Mouse (Mus musculus) inflammation-experienced regulatory T-cells (primary cell): ENCODE data around the gene Rtl4. TPM values are rescaled to one million over a fixed set of nuclear protein-coding genes. Genes with fewer than 3 reads are reported as not detected.

Experiments used
- polyA plus RNA-seq, 2 experiments: library from polyadenylated mRNA; unstranded; fragments of 100-300 nt; shearing (Covaris generic); gene quantifications; one replicate each; pipeline ENCODE4 v1.2.1; 2017

Gene Rtl4
- polyA plus RNA-seq = not detected

DNA sequence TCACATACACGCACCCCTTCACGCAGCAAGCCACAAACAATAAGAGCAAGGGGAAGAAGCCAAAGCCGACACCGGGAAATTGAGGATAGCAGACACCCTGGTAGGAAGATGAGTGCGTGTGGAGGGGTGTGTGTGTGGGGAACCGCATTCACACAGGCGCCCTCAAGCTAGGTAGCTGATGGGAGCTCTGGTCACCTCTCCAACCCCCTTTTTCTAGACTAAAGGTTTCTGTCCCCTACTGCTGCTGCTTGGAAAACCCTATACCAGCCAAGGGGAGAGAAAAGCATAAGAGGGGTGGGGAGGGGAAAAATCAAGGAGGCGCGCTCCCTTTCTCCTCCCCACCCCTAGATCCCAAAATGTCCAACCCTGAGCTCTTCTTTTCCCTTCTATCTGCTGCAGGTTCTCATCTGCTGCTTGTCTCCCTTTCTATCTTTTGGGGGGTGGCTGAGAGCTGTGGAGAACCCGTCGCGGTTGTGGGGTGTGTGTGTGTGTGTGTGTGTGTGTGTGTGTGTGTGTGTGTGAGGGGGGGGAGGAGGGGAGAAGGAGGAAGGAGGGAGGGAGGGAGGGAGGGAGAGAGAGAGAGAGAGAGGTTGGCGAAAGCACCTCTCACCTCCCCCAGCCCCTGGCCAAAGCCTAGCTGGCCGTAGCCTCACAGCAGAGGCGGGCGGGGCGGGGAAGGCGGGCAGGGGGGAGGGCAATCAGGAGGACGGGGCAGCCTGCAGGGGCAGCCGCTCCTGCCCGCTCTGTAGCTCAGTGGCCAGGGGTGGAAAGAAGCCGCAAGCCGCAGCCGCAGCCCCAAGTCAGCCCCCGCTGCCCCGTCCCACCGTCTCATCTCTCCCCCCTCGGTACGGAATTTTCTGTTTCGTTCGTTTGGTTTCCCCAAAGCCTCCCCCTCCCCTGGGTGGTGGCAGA lies at the start of gene Rtl4:
Gene Rtl4 (plus strand): TSS at position 701 of the 912 bp plus-strand sequence.

DNA sequence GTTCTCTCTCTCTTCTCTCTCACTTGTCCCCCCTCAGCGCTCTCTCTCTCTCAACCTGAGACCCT lies 733 bp upstream of the Rtl4 start, which contains the start of gene Trpc5:
Gene Trpc5 (minus strand): TSS at position 39 of the 65 bp plus-strand sequence.

Other genes starting within 250 kb of the Rtl4 start
- gene Trpc5os, start 232.3 kb upstream of the Rtl4 start, polyA plus RNA-seq = under 1 TPM; 0.10 to 0.23 TPM
- gene Trpc5, start 727 bp upstream of the Rtl4 start, polyA plus RNA-seq = under 1 TPM in 1 of 2 experiments, not detected in 1; 0.16 TPM